Mouse (Mus musculus) B cell, adult 62 days (primary cell): ENCODE data around the gene Mgat3. TPM values are rescaled to one million over a fixed set of nuclear protein-coding genes. Genes with fewer than 3 reads are reported as not detected.

Experiments
- total RNA-seq: library from RNA; stranded (reverse); gene quantifications from 4 replicates; pipeline ENCODE4 v1.2.4, GENCODE M21; 2023

Gene Mgat3
- not detected in 4 replicates for total RNA-seq

GRCm38 (mm10) chr15:80173001-80173771, at the start of gene Mgat3:
TSS of gene Mgat3 (plus strand) at chr15:80173721.

DNA sequence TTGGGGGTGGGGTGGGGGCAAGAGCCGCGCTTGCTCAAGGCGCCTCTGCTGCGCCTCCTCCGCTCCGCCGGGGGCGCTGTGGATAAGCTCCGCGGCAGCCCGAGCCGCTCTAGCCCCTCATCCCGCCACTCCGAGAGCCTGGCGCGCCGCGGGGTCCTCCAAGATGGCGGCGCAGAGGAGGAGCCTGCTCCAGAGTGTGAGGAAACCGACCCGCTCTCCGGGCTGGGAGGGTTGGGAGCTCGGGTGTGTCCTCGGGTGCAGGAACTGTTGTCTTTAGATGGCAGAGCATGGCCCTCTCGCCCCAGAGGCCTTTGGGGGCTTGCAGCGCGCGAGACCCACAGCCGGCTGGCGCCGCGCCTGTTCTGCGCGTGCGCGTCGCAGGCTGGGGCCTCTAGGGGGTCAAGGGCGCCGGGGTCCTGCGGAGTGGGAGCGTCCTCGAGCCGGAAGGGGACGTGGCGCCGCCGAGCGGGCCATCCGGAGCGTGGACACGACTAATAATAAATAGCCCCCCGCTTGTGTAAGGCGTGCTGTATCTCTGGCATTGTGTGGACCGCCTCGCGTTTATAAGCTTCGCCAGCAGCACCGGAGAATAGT, 40.4 kb upstream of the Mgat3 start, which contains the start of gene Tab1:
Tab1 (plus strand) TSS at position 135 of the 594 bp plus-strand sequence.

GRCm38 (mm10) chr15:80233733-80234509, 60.4 kb downstream of the Mgat3 start, which contains the start of gene Mief1:
TSS of gene Mief1 (plus strand) at chr15:80234018.

GRCm38 (mm10) chr15:80235535-80235934, 62.0 kb downstream of the Mgat3 start, which contains the start of gene AC140267.1:
TSS of gene AC140267.1 (plus strand) at chr15:80235835.

GRCm38 (mm10) chr15:80254847-80255645, 81.5 kb downstream of the Mgat3 start, which contains the start of gene Atf4:
TSS of gene Atf4 (plus strand) at chr15:80255184.

DNA sequence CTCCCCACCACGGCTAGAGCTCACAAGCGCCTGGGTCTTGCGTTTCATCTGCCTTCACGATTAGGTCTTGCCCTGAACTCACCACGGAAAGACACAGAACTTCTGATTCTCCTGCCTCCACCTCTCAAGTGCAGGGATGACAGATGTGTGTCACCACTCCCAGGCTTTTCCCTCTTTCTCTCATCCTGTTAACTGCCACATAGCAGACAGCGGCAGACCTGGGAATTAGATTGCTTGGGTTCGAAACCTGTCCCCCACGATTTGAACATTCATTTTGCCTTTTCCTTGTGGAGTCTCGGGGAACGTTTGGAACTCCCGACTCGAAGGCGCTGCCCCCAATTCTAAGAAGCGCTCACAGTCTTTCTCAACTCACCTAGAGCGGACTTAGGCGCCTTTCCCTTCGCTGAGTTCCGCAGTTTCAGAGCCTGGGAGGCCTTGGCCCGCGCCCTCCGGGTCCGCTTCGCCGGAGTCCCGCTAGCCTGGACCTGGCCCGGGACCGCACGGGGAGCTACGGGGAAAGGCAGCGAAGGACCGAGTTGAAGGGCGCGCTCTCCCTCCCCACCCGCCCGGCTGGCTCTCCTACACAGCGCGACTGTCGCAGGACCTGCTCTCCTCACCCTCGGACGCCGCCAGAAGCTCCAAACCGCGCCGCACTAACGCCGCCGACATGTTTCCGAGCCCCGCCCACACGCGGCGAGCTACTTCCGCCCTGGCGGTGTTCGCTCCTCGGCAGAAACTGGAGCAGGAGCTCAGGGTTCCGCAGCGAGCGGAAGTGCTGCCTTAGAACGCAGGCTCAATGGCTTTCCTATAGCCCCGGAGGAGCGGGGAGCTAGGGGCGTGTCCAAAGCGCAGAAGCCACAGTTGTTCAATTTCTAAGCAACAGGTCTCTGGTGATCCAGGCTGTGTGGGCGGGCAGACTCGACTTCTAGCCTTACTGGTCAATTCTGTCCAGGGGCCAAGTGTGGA, 90.4 kb downstream of the Mgat3 start, which contains the start of gene Rps19bp1:
Rps19bp1 (minus strand) TSS at position 706 of the 966 bp plus-strand sequence.

Other genes starting within 250 kb of the Mgat3 start
- gene Cbx7, start 202.6 kb upstream of the Mgat3 start, total RNA-seq, result 111 to 141 TPM (median 116 TPM) in 4 replicates
- 0.32 to 0.72 TPM (median 0.45 TPM) in 4 replicates for gene Pdgfb, start 158.7 kb upstream of the Mgat3 start, total RNA-seq
- not detected in 4 replicates for gene Syngr1, start 82.4 kb upstream of the Mgat3 start, total RNA-seq
- 1,049 to 1,131 TPM (median 1,090 TPM) in 4 replicates for gene Rpl3, start 81.9 kb upstream of the Mgat3 start, total RNA-seq
- gene Tab1, start 40.6 kb upstream of the Mgat3 start, total RNA-seq, result 15.9 to 24.3 TPM (median 18.2 TPM) in 4 replicates
- gene Mief1, start 60.3 kb downstream of the Mgat3 start, total RNA-seq, result 37.2 to 46.9 TPM (median 42.8 TPM) in 4 replicates
- 10.6 to 25.5 TPM (median 18.2 TPM) in 4 replicates for gene AC140267.1, start 62.1 kb downstream of the Mgat3 start, total RNA-seq
- 551 to 578 TPM (median 565 TPM) in 4 replicates for gene Atf4, start 81.5 kb downstream of the Mgat3 start, total RNA-seq
- 19.7 to 30.1 TPM (median 27.5 TPM) in 4 replicates for gene Rps19bp1, start 90.6 kb downstream of the Mgat3 start, total RNA-seq
- 53.9 to 56.3 TPM (median 54.5 TPM) in 4 replicates for gene Cacna1i, start 113.5 kb downstream of the Mgat3 start, total RNA-seq